Mouse (Mus musculus): ENCODE measurements around the gene Josd1. TPM values are rescaled to one million over a fixed set of nuclear protein-coding genes. Genes with fewer than 3 reads are reported as not detected.

The Josd1 gene
- total RNA-seq, 2 experiments from 2014 or later, result 29.8 to 32.5 TPM

DNA sequence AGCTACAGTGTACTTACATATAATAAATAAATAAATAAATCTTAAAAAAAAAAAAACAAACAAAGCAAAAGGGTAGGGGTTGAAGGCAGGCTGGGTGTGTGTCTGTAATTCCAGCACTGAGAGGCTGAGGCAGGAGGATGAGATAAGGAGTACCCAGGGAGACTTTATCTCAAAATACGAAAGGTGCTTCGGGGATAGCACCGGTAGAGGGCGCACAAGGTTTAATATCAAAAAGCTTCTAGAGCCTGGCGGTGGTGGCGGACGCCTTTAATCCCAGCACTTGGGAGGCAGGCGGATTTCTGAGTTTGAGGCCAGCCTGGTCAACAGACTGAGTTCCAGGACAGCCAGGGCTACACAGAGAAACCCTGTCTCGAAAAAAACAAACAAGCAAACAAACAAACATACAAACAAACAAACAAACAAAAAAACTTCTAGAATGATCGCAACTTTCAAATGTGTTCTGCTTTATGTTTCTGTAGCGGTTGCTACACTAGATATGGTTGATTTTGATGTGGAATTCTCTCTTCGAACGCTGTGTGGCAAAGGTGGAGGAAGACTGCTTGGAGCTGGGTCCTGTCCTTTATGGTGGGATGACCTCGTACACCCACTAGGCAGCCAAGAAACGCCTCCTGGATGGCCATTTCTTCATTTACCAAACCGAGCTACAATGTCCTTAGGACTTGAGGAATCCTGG is 29.7 kb downstream of the Josd1 start:
- peak; percentile 87 for DNase-seq

DNA sequence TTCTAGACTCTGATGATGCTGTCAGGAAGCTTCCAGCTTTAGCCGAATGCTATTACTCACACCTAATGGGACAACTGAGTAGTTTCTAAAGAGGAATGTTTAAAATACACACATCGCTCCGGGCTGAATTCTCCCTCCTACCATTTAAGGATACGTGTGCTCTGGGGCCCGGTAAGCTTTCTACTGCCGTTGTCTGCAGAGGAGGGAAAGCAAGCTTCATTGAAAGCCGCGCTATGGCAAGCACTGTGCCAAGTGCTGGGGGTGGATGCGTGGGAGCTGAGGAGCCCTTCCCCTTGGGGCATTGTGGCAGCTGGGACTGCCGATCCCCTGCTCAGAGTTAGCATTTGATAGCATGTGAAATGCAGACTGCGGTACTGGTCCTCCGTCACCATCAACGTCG is 31.3 kb downstream of the Josd1 start:
- no peak for DNase-seq

DNA sequence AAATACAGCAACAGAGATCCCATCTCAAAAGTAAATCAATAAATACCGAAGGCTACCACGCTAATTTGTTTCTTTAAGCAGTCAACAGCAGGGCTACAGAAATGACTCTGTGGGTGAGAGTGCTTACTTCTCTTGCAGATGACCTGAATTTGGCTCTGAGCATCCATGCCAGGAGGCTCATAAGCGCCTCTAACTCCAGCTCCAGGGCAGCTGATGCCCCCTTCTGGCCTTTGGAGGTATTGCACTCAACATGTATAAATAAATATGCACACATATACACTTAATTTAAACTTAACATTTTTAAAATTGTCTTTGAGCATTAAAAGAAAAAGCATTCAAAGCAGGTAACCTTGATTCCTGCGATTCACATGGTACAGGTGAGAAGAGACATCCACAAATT is 36.2 kb downstream of the Josd1 start:
- DNase-seq, result no peak

DNA sequence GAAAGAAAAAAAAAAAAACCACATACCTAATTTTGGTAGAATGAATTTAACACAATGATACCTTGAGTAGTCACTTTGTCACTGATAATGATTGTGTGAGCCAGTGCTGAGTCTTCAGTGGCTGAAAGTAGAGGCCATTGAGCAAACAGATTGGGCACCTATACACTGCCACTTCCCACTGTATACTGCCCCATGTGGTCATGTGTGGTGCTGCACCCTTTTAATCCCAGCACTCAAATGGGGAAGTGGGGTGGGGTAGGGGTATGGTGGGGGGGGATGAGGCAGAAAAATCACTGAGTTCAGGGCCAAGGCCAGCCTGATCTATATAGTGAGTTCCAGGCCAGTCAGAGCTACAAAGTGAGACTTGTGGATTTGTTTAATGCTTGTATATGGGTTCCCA is 37.1 kb downstream of the Josd1 start:
- peak; percentile 58 for DNase-seq

DNA sequence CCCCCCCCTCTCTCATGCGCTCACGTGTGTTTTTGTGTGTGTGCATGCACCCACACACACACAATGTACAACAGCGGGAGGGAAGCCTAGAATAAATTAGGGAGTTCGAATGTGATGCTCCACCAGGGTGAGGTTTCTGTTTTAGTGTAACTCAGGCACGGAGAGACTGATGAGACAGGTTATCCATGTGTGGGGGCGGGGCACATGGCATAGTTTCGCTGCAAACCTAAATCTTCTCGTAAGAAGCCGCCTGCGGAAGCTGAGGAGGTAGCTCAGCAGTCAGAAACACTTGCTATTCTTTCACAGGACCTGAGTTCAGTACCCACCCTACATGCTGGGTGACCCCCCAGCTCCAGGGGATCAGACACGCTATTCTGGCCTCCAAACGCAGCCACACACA is 39.6 kb downstream of the Josd1 start:
- no peak for DNase-seq

DNA sequence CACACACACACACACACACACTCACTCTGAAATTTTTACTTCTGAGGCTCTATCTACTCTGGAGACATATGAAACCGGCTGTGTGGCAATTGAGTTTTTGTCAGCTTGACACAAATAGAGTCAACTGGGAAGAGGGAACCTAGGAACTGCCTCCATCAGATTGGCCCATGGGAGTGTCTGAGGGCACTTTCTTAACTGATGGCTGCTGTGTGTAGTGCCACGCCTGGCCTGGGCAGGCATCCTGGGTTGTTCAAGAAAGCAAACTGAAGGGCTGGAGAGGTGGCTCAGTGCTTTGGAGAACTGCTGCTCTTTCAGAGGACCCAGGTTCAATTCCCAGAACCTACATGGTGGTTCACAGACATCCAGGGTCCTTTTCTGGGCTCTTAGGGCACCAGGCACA is 42.2 kb downstream of the Josd1 start:
- no peak for DNase-seq

DNA sequence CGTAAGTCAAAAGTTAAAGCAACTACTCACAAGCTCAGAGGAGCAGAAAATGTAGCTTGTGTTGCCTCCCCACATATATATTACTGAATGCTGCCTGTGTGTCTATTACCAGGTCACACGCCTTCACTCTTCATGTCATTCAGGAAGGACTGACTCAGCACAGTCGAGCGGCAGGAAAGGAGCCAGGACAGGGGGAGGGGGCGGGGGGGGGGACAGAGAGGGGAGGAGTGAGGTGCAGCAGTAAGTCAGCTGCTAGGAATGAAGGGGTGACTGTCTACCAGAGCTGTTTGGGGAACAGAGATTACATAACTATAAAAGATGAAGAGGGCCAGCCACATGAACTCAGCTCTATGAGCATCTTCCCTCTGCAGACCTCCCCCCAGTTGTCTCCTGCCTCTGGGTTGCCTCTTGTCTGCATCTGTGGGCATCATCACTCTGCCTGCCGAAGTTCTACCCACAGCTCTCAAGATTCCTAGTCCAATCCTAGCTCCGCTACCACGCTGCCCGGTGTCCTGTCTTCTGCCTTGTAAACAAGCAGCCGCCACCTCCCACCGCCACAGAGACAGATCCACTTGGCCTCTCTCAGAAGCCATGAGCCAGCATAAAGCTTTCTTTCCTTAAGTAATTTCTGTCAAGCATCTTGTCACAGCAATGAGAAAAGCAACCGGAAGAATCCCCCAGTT is 46.4 kb downstream of the Josd1 start:
- no peak for DNase-seq

DNA sequence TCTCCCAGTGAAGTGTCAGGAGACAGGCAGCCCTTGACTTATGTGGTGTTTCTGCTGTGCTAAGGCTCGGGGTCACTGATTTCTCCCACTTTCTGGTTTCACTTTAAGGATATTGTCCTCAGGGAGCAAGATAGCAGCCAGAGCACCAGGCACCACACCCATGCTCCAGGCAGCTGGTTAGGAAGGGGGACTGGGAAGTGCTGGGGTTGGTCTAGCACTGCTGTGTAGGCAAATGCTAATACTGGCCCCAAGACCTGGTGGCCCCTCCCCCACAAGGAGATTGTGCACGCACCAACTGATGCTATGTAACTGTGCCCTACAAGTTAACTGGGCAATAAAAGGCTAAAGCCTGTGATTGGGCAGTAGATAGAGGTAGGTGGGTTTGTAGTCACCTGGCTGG is 57.2 kb downstream of the Josd1 start:
- no peak for DNase-seq

Other genes with a start within 250 kb of the Josd1 start
- gene Csnk1e, start 232.4 kb downstream of the Josd1 start, total RNA-seq (2021), result 100 to 1,000 TPM in 1 of 2 experiments, 10 to 100 TPM in 1; 99.6 to 108 TPM
- 1 to 10 TPM; 1.3 to 1.7 TPM for gene Kcnj4, start 182.7 kb downstream of the Josd1 start, total RNA-seq (2021)
- gene Kdelr3, start 171.5 kb downstream of the Josd1 start, total RNA-seq (2021), result 10 to 100 TPM; 25.4 to 25.6 TPM
- gene Ddx17, start 141.2 kb downstream of the Josd1 start, total RNA-seq (2021), result 100 to 1,000 TPM; 221 to 226 TPM
- gene Dmc1, start 82.8 kb downstream of the Josd1 start, total RNA-seq (2021), result under 1 TPM; 0.31 to 0.86 TPM
- gene Fam227a, start 29.0 kb downstream of the Josd1 start, total RNA-seq (2021), result 1 to 10 TPM; 1.0 to 1.2 TPM
- gene Cby1, start 28.7 kb downstream of the Josd1 start, total RNA-seq (2021), result 10 to 100 TPM; 30.9 to 35.5 TPM
- 100 to 1,000 TPM; 150 to 159 TPM for gene Tomm22, start 17.1 kb downstream of the Josd1 start, total RNA-seq (2021)
- 10 to 100 TPM; 40.2 to 41.9 TPM for gene Gtpbp1, start 2.9 kb upstream of the Josd1 start, total RNA-seq (2021)
- gene Sun2, start 54.6 kb upstream of the Josd1 start, total RNA-seq (2021), result 10 to 100 TPM; 54.7 to 62.3 TPM
- 10 to 100 TPM; 22.3 to 25.1 TPM for gene Dnal4, start 89.9 kb upstream of the Josd1 start, total RNA-seq (2021)
- 1 to 10 TPM; 5.8 to 6.0 TPM for gene Nptxr, start 116.8 kb upstream of the Josd1 start, total RNA-seq (2021)
- 1 to 10 TPM; 1.3 to 1.5 TPM for gene Npcd, start 146.3 kb upstream of the Josd1 start, total RNA-seq (2021)
- gene Cbx6, start 146.8 kb upstream of the Josd1 start, total RNA-seq (2021), result 10 to 100 TPM; 53.1 to 57.5 TPM
- 10 to 100 TPM in 1 of 2 experiments, 1 to 10 TPM in 1; 8.7 to 10.1 TPM for gene Apobec3, start 203.7 kb upstream of the Josd1 start, total RNA-seq (2021)

All from heart, postnatal 4 days (tissue).